Mouse (Mus musculus): Measurements from ENCODE around the gene Rabggtb. TPM values are rescaled to one million over a fixed set of nuclear protein-coding genes. Genes with fewer than 3 reads are reported as not detected.

Rabggtb gene
- polyA plus RNA-seq, 1 experiment from 2014 or later = 36.7 TPM

- Histone ChIP-seq H3K4me3 (ENCODE audit: low read depth, low read length) (no peak overlapping the region), H3K36me3 (ENCODE audit: control insufficient read depth, insufficient read depth) (no peaks in the 10 kb centered on the region), H3K9me3 (ENCODE audit: control insufficient read depth) (no peaks in the 10 kb centered on the region), H3K9ac (ENCODE audit: low read depth, low read length) (no peak overlapping the region), H3K27me3 (replicated peaks; ENCODE audit: control insufficient read depth, insufficient read depth, low read length) (no peaks in the 10 kb centered on the region), H3K4me1 (replicated peaks; ENCODE audit: control insufficient read depth, insufficient read depth, low read length) (no peaks in the 10 kb centered on the region), H3K4me2 (replicated peaks; ENCODE audit: low read depth) (no peak overlapping the region), H3K27ac (ENCODE audit: low read depth, low read length) (no peak overlapping the region)
- no peak for ATAC-seq
- WGBS = 83% methylated on average over 5 of the region's 5 CpGs
- no peak for TF ChIP-seq CTCF (IDR thresholded peaks at IDR 0.05; ENCODE audit: low read depth)
Measured at GRCm38 (mm10) chr3:153957916-153958315, 45.1 kb upstream of the Rabggtb start.

GRCm38 (mm10) chr3:153948176-153948575, 35.4 kb upstream of the Rabggtb start:
- 65% methylated on average over 2 of the region's 2 CpGs for WGBS
- no peak for TF ChIP-seq CTCF (IDR thresholded peaks at IDR 0.05; ENCODE audit: low read depth)
- Histone ChIP-seq H3K27me3 (replicated peaks; ENCODE audit: control insufficient read depth, insufficient read depth, low read length) (no peaks in the 10 kb centered on the region), H3K27ac (ENCODE audit: low read depth, low read length) (no peak overlapping the region), H3K9ac (ENCODE audit: low read depth, low read length) (no peak overlapping the region), H3K36me3 (ENCODE audit: control insufficient read depth, insufficient read depth) (no peaks in the 10 kb centered on the region), H3K4me3 (ENCODE audit: low read depth, low read length) (no peak overlapping the region), H3K9me3 (ENCODE audit: control insufficient read depth) (no peaks in the 10 kb centered on the region), H3K4me1 (replicated peaks; ENCODE audit: control insufficient read depth, insufficient read depth, low read length) (0 out of 2 replicates have a peak, but pooled peaks cover 3% of the 10 kb centered on the region), H3K4me2 (replicated peaks; ENCODE audit: low read depth) (no peak overlapping the region)
- ATAC-seq = no peak

GRCm38 (mm10) chr3:153947271-153947670, 34.5 kb upstream of the Rabggtb start:
- no peak overlapping the region for H3K4me2 ChIP-seq (replicated peaks; ENCODE audit: low read depth)
- H3K27ac ChIP-seq (ENCODE audit: low read depth, low read length) = no peak overlapping the region
- no peak overlapping the region for H3K9ac ChIP-seq (ENCODE audit: low read depth, low read length)
- 0 out of 2 replicates have a peak, but pooled peaks cover 3% of the 10 kb centered on the region for H3K4me1 ChIP-seq (replicated peaks; ENCODE audit: control insufficient read depth, insufficient read depth, low read length)
- H3K27me3 ChIP-seq (replicated peaks; ENCODE audit: control insufficient read depth, insufficient read depth, low read length) = no peaks in the 10 kb centered on the region
- no peak overlapping the region for H3K4me3 ChIP-seq (ENCODE audit: low read depth, low read length)
- no peak for TF ChIP-seq CTCF (IDR thresholded peaks at IDR 0.05; ENCODE audit: low read depth)
- ATAC-seq = no peak
- H3K36me3 ChIP-seq (ENCODE audit: control insufficient read depth, insufficient read depth) = no peaks in the 10 kb centered on the region
- 73% methylated on average over 4 of the region's 4 CpGs for WGBS
- H3K9me3 ChIP-seq (ENCODE audit: control insufficient read depth) = no peaks in the 10 kb centered on the region

GRCm38 (mm10) chr3:153944335-153944990, 31.7 kb upstream of the Rabggtb start, which contains the start of gene Acadm:
Acadm (minus strand) TSS chr3:153944632.
- H3K4me1 ChIP-seq (replicated peaks; ENCODE audit: control insufficient read depth, insufficient read depth, low read length) = 0 out of 2 replicates have a peak, but pooled peaks cover 3% of the 10 kb centered on the region
- H3K9ac ChIP-seq (ENCODE audit: low read depth, low read length) = peak within 1 kb of the TSS; percentile 69
- TF ChIP-seq CTCF (IDR thresholded peaks at IDR 0.05; ENCODE audit: low read depth) = 0 out of 2 replicates have a peak, but pooled peaks have one; percentile 1
- H3K27me3 ChIP-seq (replicated peaks; ENCODE audit: control insufficient read depth, insufficient read depth, low read length) = no peaks in the 10 kb centered on the region
- peak; percentile 98 for ATAC-seq
- H3K4me3 ChIP-seq (ENCODE audit: low read depth, low read length) = peak within 1 kb of the TSS; percentile 84
- peaks cover 9% of the 10 kb centered on the region; the same call in 1 of the 2 replicates for H3K36me3 ChIP-seq (ENCODE audit: control insufficient read depth, insufficient read depth)
- peak within 1 kb of the TSS; percentile 77 for H3K4me2 ChIP-seq (replicated peaks; ENCODE audit: low read depth)
- under 1% methylated on average over 41 of the region's 41 CpGs for WGBS
- H3K27ac ChIP-seq (ENCODE audit: low read depth, low read length) = peak within 1 kb of the TSS; percentile 88
- no peaks in the 10 kb centered on the region for H3K9me3 ChIP-seq (ENCODE audit: control insufficient read depth)

GRCm38 (mm10) chr3:153943901-153944334, 31.1 kb upstream of the Rabggtb start:
- under 1% methylated on average over 19 of the region's 19 CpGs for WGBS

GRCm38 (mm10) chr3:153943003-153943640, 30.3 kb upstream of the Rabggtb start:
- peaks cover 21% of the 10 kb centered on the region; the same call in 1 of the 2 replicates for H3K36me3 ChIP-seq (ENCODE audit: control insufficient read depth, insufficient read depth)
- peak overlapping the region; percentile 18; the same call in 1 of the 2 replicates for H3K9ac ChIP-seq (ENCODE audit: low read depth, low read length)
- H3K27me3 ChIP-seq (replicated peaks; ENCODE audit: control insufficient read depth, insufficient read depth, low read length) = no peaks in the 10 kb centered on the region
- peak overlapping the region; percentile 88; the same call in 1 of the 2 replicates for H3K27ac ChIP-seq (ENCODE audit: low read depth, low read length)
- no peak for ATAC-seq
- TF ChIP-seq CTCF (IDR thresholded peaks at IDR 0.05; ENCODE audit: low read depth) = no peak
- no peaks in the 10 kb centered on the region for H3K9me3 ChIP-seq (ENCODE audit: control insufficient read depth)
- peak overlapping the region; percentile 84 for H3K4me3 ChIP-seq (ENCODE audit: low read depth, low read length)
- H3K4me2 ChIP-seq (replicated peaks; ENCODE audit: low read depth) = peak overlapping the region; percentile 77
- 14% methylated on average over 12 of the region's 12 CpGs for WGBS
- H3K4me1 ChIP-seq (replicated peaks; ENCODE audit: control insufficient read depth, insufficient read depth, low read length) = 0 out of 2 replicates have a peak, but pooled peaks cover 3% of the 10 kb centered on the region

More at GRCm38 (mm10) chr3:153943901-153944334, 31.1 kb upstream of the Rabggtb start:
- no peak for TF ChIP-seq CTCF (IDR thresholded peaks at IDR 0.05; ENCODE audit: low read depth)
- no peaks in the 10 kb centered on the region for H3K27me3 ChIP-seq (replicated peaks; ENCODE audit: control insufficient read depth, insufficient read depth, low read length)
- no peaks in the 10 kb centered on the region for H3K9me3 ChIP-seq (ENCODE audit: control insufficient read depth)
- H3K4me2 ChIP-seq (replicated peaks; ENCODE audit: low read depth) = peak overlapping the region; percentile 77
- peaks cover 14% of the 10 kb centered on the region; the same call in 1 of the 2 replicates for H3K36me3 ChIP-seq (ENCODE audit: control insufficient read depth, insufficient read depth)
- peak overlapping the region; percentile 88 for H3K27ac ChIP-seq (ENCODE audit: low read depth, low read length)
- peak; percentile 69 for ATAC-seq
- peak overlapping the region; percentile 84 for H3K4me3 ChIP-seq (ENCODE audit: low read depth, low read length)
- peak overlapping the region; percentile 69 for H3K9ac ChIP-seq (ENCODE audit: low read depth, low read length)
- H3K4me1 ChIP-seq (replicated peaks; ENCODE audit: control insufficient read depth, insufficient read depth, low read length) = 0 out of 2 replicates have a peak, but pooled peaks cover 3% of the 10 kb centered on the region
